Mouse (Mus musculus) CD8-positive naive resting alpha-beta T cell, adult 2 months (primary cell): Measurements from ENCODE around the gene Cxcl17.
"Not testable (repeated sequence)": the region's sequence is repeated elsewhere in the genome, so short reads cannot be mapped to it uniquely, and the experiment has no call there.

Experiments used
- DNase-seq, 2 experiments: peaks; one replicate each; pipeline ENCODE4 v3.0.0; 2022; ENCODE audit warnings: low read depth in 2 of 2, low spot score in 2 of 2

Gene Cxcl17

DNA sequence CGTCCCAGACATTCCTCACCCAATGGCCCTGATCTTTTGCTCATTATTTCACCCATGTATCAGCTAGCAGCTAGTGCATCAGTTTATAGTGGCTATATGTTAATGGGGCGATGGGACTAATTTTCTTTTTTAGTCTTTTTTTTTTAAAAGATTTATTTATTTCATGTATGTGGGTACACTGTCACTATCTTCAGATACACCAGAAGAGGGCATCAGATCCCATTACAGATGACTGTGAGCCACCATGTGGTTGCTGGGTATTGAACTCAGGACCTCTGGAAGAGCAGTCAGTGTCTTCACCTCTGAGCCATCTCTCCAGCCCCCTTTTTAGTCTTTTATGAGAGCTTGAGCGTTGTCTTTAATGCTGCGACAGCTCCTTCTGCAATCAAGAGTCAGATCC is 13.7 kb upstream of the Cxcl17 start:
- DNase-seq, result not testable (repeated sequence)

DNA sequence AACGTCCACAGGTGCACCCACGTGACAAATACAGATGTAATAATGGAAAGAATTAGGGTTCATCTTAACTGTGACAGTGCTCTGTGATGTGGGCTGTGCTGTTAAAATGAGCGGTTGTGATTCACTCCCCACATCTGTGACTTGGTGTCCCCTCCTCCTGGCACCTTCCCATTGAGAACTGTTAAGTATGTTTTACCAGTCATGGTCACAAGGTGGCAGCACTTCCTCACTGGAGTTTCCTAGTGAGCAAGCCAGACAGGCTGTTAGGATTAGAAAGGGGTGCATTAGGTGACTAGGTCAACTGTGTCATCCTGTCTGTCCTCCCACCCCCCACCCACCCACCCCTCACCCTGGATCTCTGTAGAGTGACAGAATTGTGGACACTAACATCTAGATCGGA is 11.7 kb upstream of the Cxcl17 start:
- peak; percentile 71 to 82 for DNase-seq

DNA sequence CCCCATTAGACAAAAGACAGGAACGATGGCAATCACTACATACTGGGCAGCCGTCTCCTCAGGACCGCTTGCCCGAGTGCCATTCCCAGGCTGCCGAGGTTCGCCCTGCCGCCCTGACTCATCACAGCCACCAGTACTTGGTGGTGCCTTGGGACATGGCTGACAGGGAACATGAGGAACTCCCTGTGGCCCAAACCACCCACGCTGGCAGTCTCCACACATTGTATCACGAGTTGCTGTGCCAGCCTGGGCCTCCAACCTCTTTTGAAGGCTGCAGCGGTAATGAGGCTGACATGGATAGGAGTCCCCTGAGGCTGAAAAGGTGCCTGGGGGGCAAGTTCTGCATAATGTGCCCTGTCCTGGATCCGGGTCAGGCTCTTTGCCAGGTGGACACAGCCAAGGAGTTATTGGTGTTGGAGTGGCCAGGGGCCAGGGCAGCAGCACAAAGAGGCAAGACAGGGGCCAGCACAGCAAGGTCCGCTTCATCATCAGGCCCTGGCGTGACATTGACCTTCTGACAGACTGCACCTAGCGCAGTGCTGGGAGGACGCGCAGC is 9.7 kb upstream of the Cxcl17 start:
- no peak for DNase-seq

DNA sequence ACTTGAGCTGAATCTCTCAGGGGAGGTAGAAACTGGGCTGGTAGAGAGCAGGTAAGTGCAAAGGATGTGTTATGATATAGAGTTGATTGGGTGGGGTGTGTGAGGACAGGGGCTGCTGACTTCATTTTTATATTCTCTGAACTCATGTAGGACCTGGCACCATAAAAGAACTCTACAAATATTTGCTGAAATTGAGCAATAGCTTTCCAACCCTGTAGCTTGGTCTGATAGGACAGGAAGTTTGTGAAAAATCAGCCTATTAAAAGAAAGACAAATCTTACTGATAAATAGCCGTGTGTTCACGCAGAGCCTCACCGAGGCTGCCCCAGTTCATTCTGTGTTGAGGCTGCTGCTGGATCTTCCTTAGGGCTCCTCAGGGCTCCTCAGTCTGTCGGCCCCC is 7.3 kb upstream of the Cxcl17 start:
- DNase-seq, result no peak

DNA sequence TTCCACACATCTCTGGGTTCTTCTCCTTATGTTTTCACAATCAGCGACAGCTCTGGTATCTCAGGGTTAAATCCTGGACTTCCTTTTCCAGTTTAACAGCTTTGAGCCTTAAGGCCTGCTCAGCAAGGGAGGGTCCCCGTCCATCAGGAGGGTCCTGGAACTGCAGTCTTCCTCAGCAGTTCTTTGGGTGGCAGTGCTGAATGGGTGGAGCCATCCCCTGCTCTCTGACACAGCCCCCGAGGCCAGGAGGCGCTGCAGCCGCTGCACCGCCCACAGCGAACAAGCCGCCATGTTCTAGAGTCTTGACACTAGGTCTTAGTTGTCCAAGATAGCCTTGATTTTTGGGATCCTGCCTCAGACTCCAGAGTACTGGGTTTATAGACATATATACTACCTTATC is 6.8 kb upstream of the Cxcl17 start:
- no peak for DNase-seq

DNA sequence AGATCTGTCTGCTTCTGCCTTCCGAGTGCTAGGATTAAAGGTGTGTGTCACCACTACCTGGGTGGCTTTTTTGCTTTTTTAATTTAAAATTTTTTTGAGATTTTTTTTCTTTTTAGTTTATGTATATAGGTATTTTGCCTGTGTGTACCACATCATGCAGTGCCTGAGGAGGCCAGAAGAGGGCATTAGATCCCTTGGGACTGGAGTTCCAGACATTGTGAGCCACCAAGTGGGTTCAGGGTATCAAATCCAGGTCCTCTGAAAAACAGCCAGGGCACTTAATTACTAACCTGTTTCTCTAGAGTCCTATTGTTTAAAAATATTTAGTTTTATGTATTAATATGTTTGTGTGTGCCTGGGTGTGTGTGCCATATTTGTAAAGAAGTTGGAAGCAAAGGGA is 4.9 kb upstream of the Cxcl17 start:
- peak in 1 of 2 experiments; percentile 11 for DNase-seq

DNA sequence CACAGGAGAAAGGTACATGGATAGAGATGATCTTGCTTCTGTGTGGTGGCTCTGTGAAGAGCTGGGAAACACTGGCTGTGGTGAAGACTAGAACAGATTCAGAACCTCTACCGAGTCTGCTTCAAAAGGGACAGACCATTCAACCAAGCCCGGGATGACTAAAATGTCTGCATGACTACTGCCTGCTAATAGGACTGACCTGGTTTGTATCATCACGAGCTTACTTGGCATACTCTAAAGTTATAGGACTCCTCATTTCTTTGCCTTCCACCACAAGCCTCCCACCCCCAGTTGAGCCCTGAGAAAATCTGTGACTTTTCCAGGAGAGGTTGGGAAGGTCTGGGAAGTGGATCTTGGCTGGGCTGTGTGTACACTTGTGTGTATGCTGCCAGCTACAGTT is 825 bp downstream of the Cxcl17 start:
- no peak for DNase-seq

DNA sequence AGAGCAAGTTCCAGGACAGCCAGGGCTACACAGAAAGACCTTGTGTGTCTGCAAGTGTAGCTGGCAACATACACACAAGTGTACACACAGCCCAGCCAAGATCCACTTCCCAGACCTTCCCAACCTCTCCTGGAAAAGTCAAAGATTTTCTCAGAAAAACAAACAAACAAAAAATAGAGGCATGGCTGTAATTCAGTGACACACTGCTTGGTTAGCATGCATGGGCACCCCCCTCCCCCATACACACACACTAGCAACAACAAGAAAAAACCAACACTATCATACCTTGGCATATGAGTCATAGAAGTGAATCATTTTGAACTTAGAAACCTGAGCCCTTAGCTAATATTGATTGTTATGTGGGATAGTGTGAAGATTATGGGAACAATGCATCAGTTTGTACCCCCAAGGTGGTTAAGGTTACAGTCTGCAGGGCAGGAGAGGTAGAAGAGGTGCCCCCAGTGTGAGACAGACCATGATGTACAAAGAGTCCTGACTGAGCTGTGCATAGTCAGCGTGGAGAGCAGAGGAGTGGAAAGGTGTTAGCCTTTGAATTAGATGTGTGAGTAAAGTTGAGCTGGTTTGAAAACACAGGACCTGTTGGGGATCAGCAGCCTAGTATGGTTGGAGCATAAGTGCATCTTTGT is 1.6 kb downstream of the Cxcl17 start:
- no peak for DNase-seq

DNA sequence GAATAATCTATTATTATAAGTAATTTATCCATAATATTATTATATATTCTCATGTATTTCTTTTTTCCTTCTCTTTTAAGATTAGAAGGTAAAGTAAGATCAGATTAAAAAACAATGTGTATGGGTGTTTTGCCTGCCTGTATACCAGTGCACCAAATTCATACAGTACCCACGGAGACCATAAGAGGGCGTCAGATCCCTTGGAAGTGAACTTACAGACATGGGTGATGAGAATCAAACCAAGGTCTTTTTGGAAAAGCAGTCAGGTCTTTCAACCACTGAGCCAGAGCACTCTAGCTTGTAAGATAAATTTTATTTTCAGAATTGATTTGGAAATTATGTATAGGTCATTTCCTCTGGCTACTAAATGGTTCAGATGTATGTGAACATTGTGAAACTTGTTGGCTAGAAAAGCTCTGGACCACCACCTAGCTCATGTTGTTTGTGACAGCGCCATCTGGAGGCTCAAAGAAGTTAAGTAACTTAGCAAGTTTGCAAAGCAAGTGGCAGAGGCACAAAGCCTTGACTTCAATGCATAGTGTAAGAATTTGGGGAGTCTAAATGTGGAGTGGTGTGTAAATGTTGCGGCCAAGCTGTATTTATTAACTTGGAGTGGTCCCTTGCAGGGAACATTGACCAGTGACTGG is 3.4 kb downstream of the Cxcl17 start:
- DNase-seq, result peak in 1 of 2 experiments; percentile 47

DNA sequence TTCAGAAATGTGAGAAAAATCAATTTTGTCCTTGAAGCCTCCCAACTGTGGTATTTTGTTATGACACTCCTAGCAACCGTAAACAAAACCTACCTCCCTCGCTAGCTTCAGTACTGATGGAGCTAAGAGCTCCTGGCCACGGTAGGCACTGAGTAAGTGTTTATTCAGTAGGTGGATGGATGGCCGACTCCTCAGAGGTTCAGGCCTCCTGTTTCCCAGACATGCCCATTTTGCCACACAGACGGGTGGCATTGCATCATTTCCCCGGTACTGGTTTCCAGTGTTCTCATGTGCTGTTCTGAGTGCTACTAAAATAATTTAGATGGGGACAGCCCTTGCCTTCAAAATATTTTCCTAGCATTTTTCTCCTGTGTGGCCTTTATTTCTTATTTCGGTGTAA is 6.2 kb downstream of the Cxcl17 start:
- DNase-seq, result no peak

DNA sequence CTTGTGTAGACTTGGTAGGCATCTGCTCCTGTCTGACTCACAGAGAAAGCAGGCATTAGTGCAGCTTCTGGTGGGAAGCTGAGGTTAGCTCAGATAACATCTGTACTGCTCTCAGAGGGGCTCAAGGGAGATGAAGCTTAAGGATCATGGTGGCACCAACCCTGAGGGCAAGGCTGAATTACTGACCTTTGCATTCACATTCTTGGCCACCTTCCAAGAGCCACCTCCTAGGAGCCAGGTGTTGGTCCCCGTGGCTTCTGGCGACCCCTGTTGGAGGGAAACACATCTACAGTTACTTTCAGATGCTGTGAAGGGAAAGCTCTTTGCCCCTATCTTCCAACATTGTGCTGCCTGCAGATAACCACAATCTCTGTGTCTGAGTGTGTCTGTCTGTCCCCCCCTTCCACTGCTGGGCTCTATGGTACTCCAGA is 10.0 kb downstream of the Cxcl17 start:
- no peak for DNase-seq

DNA sequence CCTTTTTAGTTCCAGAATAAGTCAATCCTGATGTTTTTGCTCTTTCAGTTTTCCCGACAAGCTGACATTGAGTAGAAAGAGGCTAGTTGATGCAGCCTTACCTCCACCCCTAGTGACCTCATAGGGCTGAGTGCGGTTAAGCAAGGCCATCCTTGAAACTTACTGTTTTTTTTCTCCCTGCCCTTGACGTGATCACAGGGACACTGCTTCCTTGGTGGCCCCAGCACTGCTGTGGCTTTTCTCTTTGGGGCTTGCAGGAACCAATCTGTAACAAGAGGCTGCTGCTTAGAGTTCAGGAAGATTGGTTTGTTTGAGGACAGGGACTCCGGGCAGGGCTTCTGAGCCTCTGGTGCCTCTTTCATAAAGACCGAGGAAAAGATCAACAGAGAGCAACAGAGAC is 10.7 kb downstream of the Cxcl17 start:
- DNase-seq, result no peak

DNA sequence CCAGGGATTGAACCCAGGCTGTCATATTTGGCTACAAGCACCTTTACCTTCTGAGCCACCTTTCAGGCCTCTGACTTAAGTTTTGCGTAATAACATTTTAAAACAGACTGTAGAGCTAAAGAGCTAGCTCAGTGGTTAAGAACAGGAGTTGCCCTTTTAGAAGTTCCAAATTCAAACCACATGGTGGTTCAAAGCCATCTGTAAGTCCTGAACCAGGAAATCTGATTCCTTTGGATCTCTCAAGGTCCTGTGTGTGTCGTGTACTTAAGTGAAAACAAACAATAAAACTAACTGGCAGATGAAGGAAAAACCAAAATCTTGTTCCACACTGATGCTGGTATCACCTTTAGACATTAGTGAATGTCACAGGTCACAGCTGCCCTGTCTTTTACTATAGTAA is 11.1 kb downstream of the Cxcl17 start:
- no peak for DNase-seq

DNA sequence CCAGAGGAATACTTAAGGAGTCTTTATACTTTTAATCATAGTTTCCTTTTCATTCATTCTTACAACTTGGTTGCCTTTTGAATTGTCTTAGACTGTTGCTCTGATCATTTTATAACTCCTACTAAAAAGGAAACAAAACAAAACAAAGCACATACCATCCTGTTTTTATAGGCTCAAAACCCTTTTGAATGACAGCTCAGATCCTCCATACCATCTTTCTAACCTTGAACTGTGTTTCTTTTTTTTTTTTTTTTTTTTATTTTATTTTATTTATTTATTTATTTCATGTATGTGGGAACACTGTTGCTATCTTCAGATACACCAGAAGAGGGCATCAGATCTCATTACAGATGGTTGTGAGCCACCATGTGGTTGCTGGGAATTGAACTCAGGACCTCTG is 13.7 kb downstream of the Cxcl17 start:
- not testable (repeated sequence) for DNase-seq

DNA sequence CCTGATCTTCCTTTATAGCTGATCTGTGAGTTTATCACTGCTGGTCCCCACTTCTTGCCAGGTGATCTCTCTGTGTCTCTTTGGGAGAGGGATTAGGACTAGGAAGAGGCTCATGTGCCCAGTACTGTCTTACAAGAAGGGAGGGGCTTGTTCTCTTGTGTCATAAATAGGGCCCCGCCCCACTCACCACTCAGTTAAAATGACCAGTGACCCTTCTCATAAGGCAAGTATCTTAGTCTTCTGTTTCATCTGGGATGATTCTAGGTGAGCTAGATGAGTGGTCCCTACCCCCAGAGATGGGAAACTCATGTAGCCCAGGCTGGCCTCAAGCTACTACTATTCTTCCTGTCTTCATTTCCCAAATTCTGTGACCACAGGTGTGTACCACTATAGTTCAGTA is 14.1 kb downstream of the Cxcl17 start, which contains the start of gene Lipe:
Gene Lipe (minus strand): TSS at position 101 of the 400 bp plus-strand sequence.
- no peak for DNase-seq

DNA sequence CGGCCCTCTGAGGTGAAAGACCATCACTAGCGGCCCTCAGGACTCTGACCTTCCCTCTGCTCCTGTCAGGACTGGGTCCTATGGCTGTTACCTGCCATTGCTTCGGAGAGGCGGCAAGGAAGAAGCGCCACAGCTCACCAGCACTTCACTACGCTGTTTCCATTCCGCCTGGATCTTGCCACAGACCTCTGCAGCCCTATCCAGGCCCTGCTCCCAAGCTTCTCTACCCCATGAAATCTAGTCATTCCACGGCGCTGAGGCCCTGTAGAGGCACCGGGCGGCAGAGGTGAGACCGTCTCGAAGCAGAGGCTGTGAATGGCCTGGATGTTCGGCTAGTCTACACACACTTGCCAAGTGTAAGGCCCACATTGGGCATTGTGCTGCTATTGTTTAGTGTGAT is 16.1 kb downstream of the Cxcl17 start:
- no peak for DNase-seq

DNA sequence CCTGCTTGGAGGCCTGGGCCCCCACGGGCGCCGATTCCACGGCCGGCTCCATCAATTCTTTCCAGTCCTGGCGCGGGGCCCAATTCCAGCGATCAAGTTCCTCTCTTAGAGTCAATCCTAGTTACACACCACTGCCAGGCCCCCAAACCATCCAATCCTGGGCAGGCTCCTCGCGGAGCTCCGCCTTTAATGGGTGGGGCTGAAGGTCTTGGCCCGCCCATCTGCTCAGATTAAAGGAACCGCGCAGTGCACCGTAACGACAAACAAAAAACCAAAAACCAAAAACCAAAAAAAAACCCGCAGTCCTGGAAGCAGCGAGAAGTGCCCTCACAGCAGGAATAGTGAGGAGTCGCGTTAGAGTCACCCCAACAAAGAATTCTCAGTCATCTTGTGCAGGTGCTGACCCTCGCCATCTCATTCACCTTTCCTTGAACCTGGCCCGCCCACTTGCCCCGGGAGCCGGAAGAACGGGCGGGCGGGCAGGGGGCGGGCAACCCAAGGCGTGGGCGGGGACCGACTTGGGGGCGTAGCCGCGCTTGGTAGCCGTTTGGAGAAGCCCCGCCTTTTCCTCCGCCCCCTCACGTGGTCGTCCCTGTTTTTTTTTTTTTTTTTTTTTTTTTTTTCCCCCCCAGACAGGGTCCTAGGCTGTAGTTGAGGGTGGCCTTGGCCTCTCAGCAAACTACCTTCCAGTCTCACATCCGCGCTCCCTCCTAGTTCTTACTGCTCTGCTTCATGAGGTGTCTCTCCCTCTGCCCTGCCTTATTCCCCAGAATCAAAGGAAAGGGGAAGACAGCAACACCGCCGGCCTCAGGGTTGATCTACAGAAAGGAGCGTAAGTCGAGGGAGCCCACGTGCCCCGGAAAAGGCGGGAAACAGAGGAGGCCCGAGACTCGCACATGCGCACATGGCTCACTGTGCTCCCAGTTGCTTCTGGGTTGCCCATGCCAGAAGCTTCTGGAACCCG is 16.8 kb downstream of the Cxcl17 start:
- DNase-seq, result peak; percentile 87 to 95

DNA sequence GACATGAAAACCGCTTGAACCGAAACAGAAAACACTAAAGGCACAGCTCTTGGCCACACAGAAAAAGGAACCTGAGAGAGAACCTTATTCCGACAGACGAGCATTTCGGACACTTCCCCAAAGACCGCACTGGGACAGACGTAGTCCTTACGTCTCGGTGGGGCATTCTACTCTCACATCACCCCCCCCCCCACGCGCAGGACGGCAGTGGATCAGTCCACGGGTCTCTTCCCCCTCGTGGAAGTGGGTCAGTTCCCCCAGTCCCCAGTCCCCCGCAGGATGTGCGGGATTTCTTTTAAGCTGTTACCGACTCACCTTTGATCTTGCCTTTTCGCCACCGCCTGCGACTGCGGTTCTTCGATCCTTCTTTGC is 17.5 kb downstream of the Cxcl17 start:
- no peak for DNase-seq

DNA sequence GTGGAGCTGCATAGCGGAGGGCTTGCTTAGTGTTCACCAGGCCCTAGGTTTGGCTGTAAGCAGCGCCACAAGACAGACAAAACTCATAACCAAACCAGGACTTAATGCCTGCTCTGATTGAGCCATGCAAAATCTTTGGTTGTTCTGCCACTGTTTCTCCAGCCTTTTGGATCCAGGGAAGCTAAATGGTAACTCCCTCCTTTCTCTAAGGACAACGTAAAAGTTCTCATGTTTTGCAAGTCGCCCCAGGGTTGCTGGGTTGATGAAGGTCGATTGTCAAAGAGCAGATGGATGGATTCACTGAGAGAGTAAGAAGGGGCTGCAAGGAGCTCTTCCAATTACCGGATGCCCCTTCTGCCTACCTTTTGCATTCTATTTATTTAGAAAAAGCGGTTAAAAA is 17.9 kb downstream of the Cxcl17 start:
- no peak for DNase-seq

DNA sequence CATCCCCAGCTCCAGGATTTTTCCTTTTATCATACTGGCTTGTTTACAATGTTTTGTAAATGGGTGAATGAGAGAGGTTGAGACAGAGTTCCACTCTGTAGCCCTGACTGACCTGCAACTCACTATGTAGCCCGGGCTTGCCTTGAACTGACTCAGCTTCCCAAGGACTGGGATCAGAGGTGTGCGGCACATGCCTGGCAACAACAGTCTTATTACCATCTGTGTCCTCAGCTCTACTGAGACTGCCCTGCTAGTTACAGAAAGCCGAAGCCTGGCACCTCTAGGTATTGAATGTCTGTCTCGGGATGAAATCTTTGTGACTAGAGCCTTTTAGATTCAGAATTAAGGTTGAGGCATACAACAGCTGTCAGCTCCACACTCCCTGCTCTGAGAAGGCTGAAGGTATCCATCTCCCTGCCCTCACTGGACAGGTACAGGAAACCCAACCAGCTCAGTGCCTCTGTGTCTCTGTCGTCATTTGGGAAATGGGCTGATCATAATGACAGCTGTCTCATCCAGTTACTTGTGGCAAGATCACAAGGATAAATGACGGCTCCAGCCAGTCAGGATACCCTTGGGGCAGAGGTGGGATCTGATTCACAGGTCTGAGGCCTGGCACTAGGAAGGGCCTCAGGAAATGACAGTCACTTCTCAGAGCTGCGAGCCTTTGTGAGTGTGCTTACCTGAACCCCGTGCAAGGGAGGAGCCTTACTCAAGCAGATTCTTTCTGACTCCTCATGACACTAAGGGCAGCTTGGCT is 19.1 kb downstream of the Cxcl17 start:
- DNase-seq, result no peak

DNA sequence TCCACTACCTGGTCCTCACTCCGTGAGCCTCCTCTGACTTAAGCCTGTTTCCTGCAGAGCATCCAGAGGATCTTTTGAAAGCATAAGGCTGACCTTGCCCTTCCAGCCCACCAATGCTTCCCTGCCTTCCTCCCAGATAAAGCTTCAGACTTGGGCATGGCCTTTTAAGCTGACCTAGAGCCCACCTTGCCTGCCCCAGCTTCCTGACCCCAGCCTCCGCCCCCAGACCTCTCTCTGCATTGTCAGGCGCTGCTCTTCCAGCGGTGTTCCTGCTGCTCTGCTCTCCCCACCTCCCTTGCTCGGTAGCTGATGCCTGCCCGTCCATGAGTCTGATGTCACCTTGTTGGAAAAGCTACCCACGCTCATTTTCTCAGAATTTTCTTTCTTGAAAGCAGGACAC is 19.8 kb downstream of the Cxcl17 start:
- no peak for DNase-seq
